Mouse (Mus musculus) limb, embryonic 13.5 days (tissue): ENCODE data around the gene Itm2b. TPM values are rescaled to one million over a fixed set of nuclear protein-coding genes. Genes with fewer than 3 reads are reported as not detected.

Experiments
- ATAC-seq: fragments of 200-750 bp; cut with Nextera tagmentation; 2 replicates; pipeline ENCODE4 v1.8.0; 2017; ENCODE audit warnings: low read depth, moderate number of reproducible peaks, moderate TSS enrichment; ENCODE audit not compliant: low FRiP score
- H3K27ac ChIP-seq: fragments of 300-500 bp; sonication (generic); 2 replicates; pipeline ENCODE4 v1.5.1; 2015; ENCODE audit warnings: inconsistent platforms, mild to moderate bottlenecking, moderate library complexity
- H3K27me3 ChIP-seq: fragments of 300-500 bp; sonication (generic); 2 replicates; pipeline ENCODE4 v1.6.1; 2015; ENCODE audit warnings: mild to moderate bottlenecking, inconsistent platforms
- H3K36me3 ChIP-seq: fragments of 300-500 bp; sonication (generic); 2 replicates; pipeline ENCODE4 v1.6.1; 2015; ENCODE audit warnings: inconsistent platforms, mild to moderate bottlenecking, moderate library complexity
- H3K4me1 ChIP-seq: fragments of 300-500 bp; sonication (generic); 2 replicates; pipeline ENCODE4 v1.6.1; 2015; ENCODE audit warnings: inconsistent platforms
- H3K4me2 ChIP-seq: fragments of 300-500 bp; sonication (generic); replicated peaks from 2 replicates; pipeline ENCODE4 v1.6.1; 2015; ENCODE audit warnings: inconsistent platforms, mild to moderate bottlenecking, moderate library complexity
- H3K4me3 ChIP-seq: fragments of 300-500 bp; sonication (generic); 2 replicates; pipeline ENCODE4 v1.5.1; 2015; ENCODE audit warnings: moderate library complexity, mild to moderate bottlenecking, inconsistent platforms
- H3K9ac ChIP-seq: fragments of 300-500 bp; sonication (generic); 2 replicates; pipeline ENCODE4 v1.6.1; 2015; ENCODE audit warnings: mild to moderate bottlenecking, inconsistent platforms
- H3K9me3 ChIP-seq: fragments of 300-500 bp; sonication (generic); 2 replicates; pipeline ENCODE4 v1.6.1; 2016; ENCODE audit warnings: inconsistent platforms
- WGBS: fragments of 180-500 bp; shearing (Covaris S2); methylation state at CpG from one replicate; pipeline ENCODE4 v1.1.7; 2015; 5-methylcytosine and 5-hydroxymethylcytosine counted together
- polyA plus RNA-seq: library from polyadenylated mRNA; unstranded; fragments of >200 nt; fragmentation: Nextera tagmentation; extraction: Ambion mirVana; gene quantifications from 2 replicates; pipeline ENCODE4 v1.2.1, GENCODE M21; 2015

Gene Itm2b
- polyA plus RNA-seq: 681 and 682 TPM in 2 replicates

- no peaks in the 10 kb centered on the region for H3K27me3 ChIP-seq
- peak; percentile 94 for ATAC-seq
- peak within 1 kb of the TSS; percentile 75 for H3K4me3 ChIP-seq
- H3K4me1 ChIP-seq: peaks cover 39% of the 10 kb centered on the region
- WGBS: under 1% methylated on average over 59 of the region's 62 CpGs
- peak within 1 kb of the TSS; percentile 62 for H3K4me2 ChIP-seq
- peak within 1 kb of the TSS; percentile 95 for H3K27ac ChIP-seq
- peaks cover 5% of the 10 kb centered on the region for H3K36me3 ChIP-seq
- peak within 1 kb of the TSS; percentile 97 for H3K9ac ChIP-seq
- H3K9me3 ChIP-seq: no peaks in the 10 kb centered on the region
Measured at GRCm38 (mm10) chr14:73384913-73385719, at the start of gene Itm2b. Itm2b (minus strand) TSS chr14:73385289.

- no peak overlapping the region for H3K27ac ChIP-seq
- ATAC-seq: no peak
- no peak overlapping the region for H3K4me3 ChIP-seq
- no peaks in the 10 kb centered on the region for H3K36me3 ChIP-seq
- 84% methylated on average over 6 of the region's 6 CpGs for whole genome bisulfite sequencing
- no peak overlapping the region for H3K4me2 ChIP-seq
- no peaks in the 10 kb centered on the region for H3K27me3 ChIP-seq
- peaks cover 9% of the 10 kb centered on the region; the same call in 1 of the 2 replicates for H3K4me1 ChIP-seq
- H3K9ac ChIP-seq: no peak overlapping the region
- no peaks in the 10 kb centered on the region for H3K9me3 ChIP-seq
Measured at GRCm38 (mm10) chr14:73433487-73433886, 48.4 kb upstream of the Itm2b start.

GRCm38 (mm10) chr14:73430571-73430970, 45.5 kb upstream of the Itm2b start:
- H3K4me2 ChIP-seq: no peak overlapping the region
- H3K9ac ChIP-seq: no peak overlapping the region
- H3K36me3 ChIP-seq: no peaks in the 10 kb centered on the region
- H3K27me3 ChIP-seq: no peaks in the 10 kb centered on the region
- H3K4me1 ChIP-seq: peaks cover 9% of the 10 kb centered on the region; the same call in 1 of the 2 replicates
- no peak overlapping the region for H3K27ac ChIP-seq
- H3K9me3 ChIP-seq: no peaks in the 10 kb centered on the region
- 43% methylated on average over 12 of the region's 12 CpGs for WGBS
- no peak overlapping the region for H3K4me3 ChIP-seq
- ATAC-seq: no peak

- Histone ChIP-seq H3K4me3 (no peak overlapping the region), H3K27ac (no peak overlapping the region), H3K36me3 (no peaks in the 10 kb centered on the region), H3K9me3 (no peaks in the 10 kb centered on the region), H3K27me3 (no peaks in the 10 kb centered on the region), H3K9ac (no peak overlapping the region), H3K4me2 (no peak overlapping the region), H3K4me1 (peaks cover 16% of the 10 kb centered on the region)
- ATAC-seq: no peak
- WGBS: 36% methylated on average over 2 of the region's 2 CpGs
Measured at GRCm38 (mm10) chr14:73425571-73426041, 40.5 kb upstream of the Itm2b start.

- no peaks in the 10 kb centered on the region for H3K36me3 ChIP-seq
- no peak overlapping the region for H3K4me2 ChIP-seq
- no peaks in the 10 kb centered on the region for H3K27me3 ChIP-seq
- H3K9me3 ChIP-seq: no peaks in the 10 kb centered on the region
- no peak for ATAC-seq
- no peak overlapping the region for H3K4me3 ChIP-seq
- no peak overlapping the region for H3K9ac ChIP-seq
- peaks cover 14% of the 10 kb centered on the region for H3K4me1 ChIP-seq
- no peak overlapping the region for H3K27ac ChIP-seq
- WGBS: 23% methylated on average over 6 of the region's 6 CpGs
Measured at GRCm38 (mm10) chr14:73424961-73425360, 39.9 kb upstream of the Itm2b start.

- Histone ChIP-seq H3K36me3 (no peaks in the 10 kb centered on the region), H3K9me3 (no peaks in the 10 kb centered on the region), H3K4me1 (peaks cover 12% of the 10 kb centered on the region), H3K27me3 (no peaks in the 10 kb centered on the region), H3K4me2 (no peak overlapping the region), H3K9ac (no peak overlapping the region), H3K27ac (no peak overlapping the region), H3K4me3 (no peak overlapping the region)
- ATAC-seq: peak; percentile 28; the same call in 1 of the 2 replicates
Measured at GRCm38 (mm10) chr14:73423542-73423941, 38.5 kb upstream of the Itm2b start.

GRCm38 (mm10) chr14:73422621-73423020, 37.5 kb upstream of the Itm2b start:
- Histone ChIP-seq H3K9me3 (no peaks in the 10 kb centered on the region), H3K36me3 (no peaks in the 10 kb centered on the region), H3K27me3 (no peaks in the 10 kb centered on the region), H3K27ac (no peak overlapping the region), H3K9ac (no peak overlapping the region), H3K4me3 (no peak overlapping the region), H3K4me1 (peaks cover 12% of the 10 kb centered on the region), H3K4me2 (no peak overlapping the region)
- ATAC-seq: no peak
- 94% methylated on average over 2 of the region's 2 CpGs for WGBS

GRCm38 (mm10) chr14:73421580-73421979, 36.5 kb upstream of the Itm2b start:
- Histone ChIP-seq H3K36me3 (no peaks in the 10 kb centered on the region), H3K4me2 (no peak overlapping the region), H3K4me1 (peaks cover 22% of the 10 kb centered on the region), H3K9me3 (no peaks in the 10 kb centered on the region), H3K27ac (no peak overlapping the region), H3K4me3 (no peak overlapping the region), H3K9ac (no peak overlapping the region), H3K27me3 (no peaks in the 10 kb centered on the region)
- no peak for ATAC-seq
- 89% methylated on average over 9 of the region's 9 CpGs for WGBS

- 27% methylated on average over 5 of the region's 5 CpGs for WGBS
- H3K9ac ChIP-seq: no peak overlapping the region
- H3K4me1 ChIP-seq: peaks cover 33% of the 10 kb centered on the region
- no peaks in the 10 kb centered on the region for H3K27me3 ChIP-seq
- no peak overlapping the region for H3K4me2 ChIP-seq
- ATAC-seq: no peak
- no peak overlapping the region for H3K27ac ChIP-seq
- H3K36me3 ChIP-seq: no peaks in the 10 kb centered on the region
- no peaks in the 10 kb centered on the region for H3K9me3 ChIP-seq
- H3K4me3 ChIP-seq: no peak overlapping the region
Measured at GRCm38 (mm10) chr14:73420138-73420745, 35.2 kb upstream of the Itm2b start.

- 83% methylated on average over 5 of the region's 5 CpGs for WGBS
- no peak for ATAC-seq
- H3K4me2 ChIP-seq: 0 out of 2 replicates have a peak overlapping the region, but pooled peaks have one; percentile 7
Measured at GRCm38 (mm10) chr14:73416511-73416910, 31.4 kb upstream of the Itm2b start.

GRCm38 (mm10) chr14:73415376-73416035, 30.4 kb upstream of the Itm2b start:
- 19% methylated on average over 13 of the region's 13 CpGs for WGBS
- Histone ChIP-seq H3K9me3 (no peaks in the 10 kb centered on the region), H3K4me3 (no peak overlapping the region), H3K4me2 (peak overlapping the region; percentile 48), H3K4me1 (peaks cover 39% of the 10 kb centered on the region), H3K27me3 (no peaks in the 10 kb centered on the region), H3K9ac (no peak overlapping the region; the same call in 1 of the 2 replicates), H3K36me3 (no peaks in the 10 kb centered on the region), H3K27ac (peak overlapping the region; percentile 78)
- peak; percentile 79 for ATAC-seq

More at GRCm38 (mm10) chr14:73416511-73416910, 31.4 kb upstream of the Itm2b start:
- Histone ChIP-seq H3K4me1 (peaks cover 32% of the 10 kb centered on the region), H3K36me3 (no peaks in the 10 kb centered on the region), H3K4me3 (no peak overlapping the region), H3K9ac (no peak overlapping the region), H3K9me3 (no peaks in the 10 kb centered on the region), H3K27ac (peak overlapping the region; percentile 73), H3K27me3 (no peaks in the 10 kb centered on the region)

GRCm38 (mm10) chr14:73411729-73412128, 26.6 kb upstream of the Itm2b start:
- Histone ChIP-seq H3K9me3 (no peaks in the 10 kb centered on the region), H3K9ac (no peak overlapping the region), H3K27me3 (no peaks in the 10 kb centered on the region), H3K36me3 (no peaks in the 10 kb centered on the region), H3K27ac (no peak overlapping the region), H3K4me2 (no peak overlapping the region), H3K4me3 (no peak overlapping the region), H3K4me1 (peaks cover 29% of the 10 kb centered on the region)
- ATAC-seq: no peak
- 14% methylated on average over 1 of the region's 1 CpGs for WGBS
